Mouse (Mus musculus): ENCODE results near the gene Gfap. TPM values are rescaled to one million over a fixed set of nuclear protein-coding genes. Genes with fewer than 3 reads are reported as not detected.

The Gfap gene
- polyA plus RNA-seq, 1 experiment from 2014 or later, result 0.92 TPM

GRCm38 (mm10) chr11:102937529-102938182, 36.9 kb upstream of the Gfap start:
- H3K4me1 ChIP-seq (ENCODE audit: control insufficient read depth, insufficient read depth, low read length), result peaks cover 8% of the 10 kb centered on the region
- H3K4me2 ChIP-seq (ENCODE audit: low read depth, low read length), result no peak overlapping the region
- H3K9ac ChIP-seq (ENCODE audit: low read length), result no peak overlapping the region
- 73% methylated on average over 3 of the region's 3 CpGs for WGBS
- H3K27ac ChIP-seq (ENCODE audit: low read length), result no peak overlapping the region
- H3K4me3 ChIP-seq (replicated peaks; ENCODE audit: low read length), result no peak overlapping the region
- ATAC-seq (ENCODE audit: insufficient read depth, low FRiP score), result no peak
- no peaks in the 10 kb centered on the region for H3K36me3 ChIP-seq (ENCODE audit: control insufficient read depth, insufficient read depth, low read length)
- no peaks in the 10 kb centered on the region for H3K9me3 ChIP-seq (replicated peaks; ENCODE audit: control insufficient read depth, low read length)
- H3K27me3 ChIP-seq (ENCODE audit: control insufficient read depth, insufficient read depth, low read length), result peaks cover 4% of the 10 kb centered on the region; the same call in 1 of the 2 replicates

- Histone ChIP-seq H3K27me3 (ENCODE audit: control insufficient read depth, insufficient read depth, low read length) (peaks cover under 1% of the 10 kb centered on the region; the same call in 1 of the 2 replicates), H3K4me2 (ENCODE audit: low read depth, low read length) (no peak overlapping the region), H3K27ac (ENCODE audit: low read length) (no peak overlapping the region), H3K4me1 (ENCODE audit: control insufficient read depth, insufficient read depth, low read length) (peaks cover 8% of the 10 kb centered on the region), H3K36me3 (ENCODE audit: control insufficient read depth, insufficient read depth, low read length) (no peaks in the 10 kb centered on the region), H3K9ac (ENCODE audit: low read length) (0 out of 2 replicates have a peak overlapping the region, but pooled peaks have one; percentile 29), H3K4me3 (replicated peaks; ENCODE audit: low read length) (no peak overlapping the region), H3K9me3 (replicated peaks; ENCODE audit: control insufficient read depth, low read length) (no peaks in the 10 kb centered on the region)
- no peak for ATAC-seq (ENCODE audit: insufficient read depth, low FRiP score)
- WGBS, result 26% methylated on average over 4 of the region's 4 CpGs
Observed at GRCm38 (mm10) chr11:102936272-102936671, 35.6 kb upstream of the Gfap start.

GRCm38 (mm10) chr11:102930672-102931071, 30.0 kb upstream of the Gfap start:
- no peak overlapping the region for H3K4me3 ChIP-seq (replicated peaks; ENCODE audit: low read length)
- no peaks in the 10 kb centered on the region for H3K4me1 ChIP-seq (ENCODE audit: control insufficient read depth, insufficient read depth, low read length)
- no peaks in the 10 kb centered on the region for H3K36me3 ChIP-seq (ENCODE audit: control insufficient read depth, insufficient read depth, low read length)
- ATAC-seq (ENCODE audit: insufficient read depth, low FRiP score), result no peak
- no peaks in the 10 kb centered on the region for H3K9me3 ChIP-seq (replicated peaks; ENCODE audit: control insufficient read depth, low read length)
- no peak overlapping the region for H3K27ac ChIP-seq (ENCODE audit: low read length)
- H3K4me2 ChIP-seq (ENCODE audit: low read depth, low read length), result no peak overlapping the region
- H3K9ac ChIP-seq (ENCODE audit: low read length), result no peak overlapping the region
- H3K27me3 ChIP-seq (ENCODE audit: control insufficient read depth, insufficient read depth, low read length), result no peaks in the 10 kb centered on the region
- WGBS, result 87% methylated on average over 10 of the region's 10 CpGs

GRCm38 (mm10) chr11:102925351-102925717, 24.6 kb upstream of the Gfap start:
- Histone ChIP-seq H3K4me1 (ENCODE audit: control insufficient read depth, insufficient read depth, low read length) (peaks cover 17% of the 10 kb centered on the region; the same call in 1 of the 2 replicates), H3K27ac (ENCODE audit: low read length) (peak overlapping the region; percentile 94), H3K9me3 (replicated peaks; ENCODE audit: control insufficient read depth, low read length) (no peaks in the 10 kb centered on the region), H3K4me2 (ENCODE audit: low read depth, low read length) (peak overlapping the region; percentile 72), H3K9ac (ENCODE audit: low read length) (peak overlapping the region; percentile 78), H3K36me3 (ENCODE audit: control insufficient read depth, insufficient read depth, low read length) (no peaks in the 10 kb centered on the region), H3K27me3 (ENCODE audit: control insufficient read depth, insufficient read depth, low read length) (no peaks in the 10 kb centered on the region), H3K4me3 (replicated peaks; ENCODE audit: low read length) (peak overlapping the region; percentile 84)
- ATAC-seq (ENCODE audit: insufficient read depth, low FRiP score), result peak; percentile 16; the same call in 1 of the 2 replicates
- WGBS, result 1% methylated on average over 10 of the region's 10 CpGs

- peak; percentile 95 for ATAC-seq (ENCODE audit: insufficient read depth, low FRiP score)
- Histone ChIP-seq H3K9ac (ENCODE audit: low read length) (peak within 1 kb of the TSS; percentile 83), H3K27ac (ENCODE audit: low read length) (peak within 1 kb of the TSS; percentile 94), H3K4me1 (ENCODE audit: control insufficient read depth, insufficient read depth, low read length) (peaks cover 17% of the 10 kb centered on the region; the same call in 1 of the 2 replicates), H3K27me3 (ENCODE audit: control insufficient read depth, insufficient read depth, low read length) (no peaks in the 10 kb centered on the region), H3K4me3 (replicated peaks; ENCODE audit: low read length) (peak within 1 kb of the TSS; percentile 84), H3K36me3 (ENCODE audit: control insufficient read depth, insufficient read depth, low read length) (no peaks in the 10 kb centered on the region), H3K9me3 (replicated peaks; ENCODE audit: control insufficient read depth, low read length) (no peaks in the 10 kb centered on the region), H3K4me2 (ENCODE audit: low read depth, low read length) (peak within 1 kb of the TSS; percentile 72)
- under 1% methylated on average over 62 of the region's 62 CpGs for WGBS
Observed at GRCm38 (mm10) chr11:102924557-102925350, 24.0 kb upstream of the Gfap start, which contains the start of gene Kif18b. Gene Kif18b (minus strand): TSS chr11:102925124.

GRCm38 (mm10) chr11:102921491-102921890, 20.8 kb upstream of the Gfap start:
- Histone ChIP-seq H3K36me3 (ENCODE audit: control insufficient read depth, insufficient read depth, low read length) (no peaks in the 10 kb centered on the region), H3K4me1 (ENCODE audit: control insufficient read depth, insufficient read depth, low read length) (peaks cover 17% of the 10 kb centered on the region; the same call in 1 of the 2 replicates), H3K4me2 (ENCODE audit: low read depth, low read length) (no peak overlapping the region), H3K4me3 (replicated peaks; ENCODE audit: low read length) (no peak overlapping the region), H3K9ac (ENCODE audit: low read length) (peak overlapping the region; percentile 35; the same call in 1 of the 2 replicates), H3K9me3 (replicated peaks; ENCODE audit: control insufficient read depth, low read length) (no peaks in the 10 kb centered on the region), H3K27me3 (ENCODE audit: control insufficient read depth, insufficient read depth, low read length) (no peaks in the 10 kb centered on the region), H3K27ac (ENCODE audit: low read length) (no peak overlapping the region)
- ATAC-seq (ENCODE audit: insufficient read depth, low FRiP score), result no peak
- 73% methylated on average over 6 of the region's 6 CpGs for WGBS

DNA sequence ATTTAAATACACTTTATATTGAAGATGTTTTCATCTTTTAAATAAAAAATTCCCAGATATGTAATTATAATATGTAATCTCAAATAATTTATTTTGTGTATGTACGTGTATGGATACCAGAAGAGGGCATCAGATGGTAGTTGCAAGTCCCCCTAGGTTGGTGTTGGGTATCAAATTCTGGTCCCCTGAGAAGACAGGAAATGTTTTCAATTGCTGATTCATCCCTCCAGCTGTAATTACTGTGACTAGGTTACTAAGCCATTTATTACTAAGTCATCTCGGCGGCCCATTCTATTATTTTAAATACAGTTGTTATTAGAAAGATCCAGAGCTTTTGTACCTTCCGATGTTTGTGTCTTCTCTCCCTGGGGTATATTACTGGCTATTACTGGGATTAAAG, 17.4 kb upstream of the Gfap start:
- Histone ChIP-seq H3K36me3 (ENCODE audit: control insufficient read depth, insufficient read depth, low read length) (peaks cover 16% of the 10 kb centered on the region; the same call in 1 of the 2 replicates), H3K4me3 (replicated peaks; ENCODE audit: low read length) (no peak overlapping the region), H3K9me3 (replicated peaks; ENCODE audit: control insufficient read depth, low read length) (no peaks in the 10 kb centered on the region), H3K27me3 (ENCODE audit: control insufficient read depth, insufficient read depth, low read length) (no peaks in the 10 kb centered on the region), H3K4me2 (ENCODE audit: low read depth, low read length) (no peak overlapping the region), H3K9ac (ENCODE audit: low read length) (no peak overlapping the region), H3K27ac (ENCODE audit: low read length) (no peak overlapping the region), H3K4me1 (ENCODE audit: control insufficient read depth, insufficient read depth, low read length) (peaks cover 5% of the 10 kb centered on the region; the same call in 1 of the 2 replicates)
- no peak for ATAC-seq (ENCODE audit: insufficient read depth, low FRiP score)
- 81% methylated on average over 4 of the region's 4 CpGs for WGBS

- Histone ChIP-seq H3K36me3 (ENCODE audit: control insufficient read depth, insufficient read depth, low read length) (peaks cover 20% of the 10 kb centered on the region; the same call in 1 of the 2 replicates), H3K4me3 (replicated peaks; ENCODE audit: low read length) (no peak overlapping the region)
Observed at GRCm38 (mm10) chr11:102915380-102915779, 14.7 kb upstream of the Gfap start.

GRCm38 (mm10) chr11:102911376-102911775, 10.7 kb upstream of the Gfap start:
- Histone ChIP-seq H3K27me3 (ENCODE audit: control insufficient read depth, insufficient read depth, low read length) (no peaks in the 10 kb centered on the region), H3K9me3 (replicated peaks; ENCODE audit: control insufficient read depth, low read length) (no peaks in the 10 kb centered on the region), H3K27ac (ENCODE audit: low read length) (no peak overlapping the region), H3K36me3 (ENCODE audit: control insufficient read depth, insufficient read depth, low read length) (peaks cover 34% of the 10 kb centered on the region), H3K9ac (ENCODE audit: low read length) (no peak overlapping the region), H3K4me1 (ENCODE audit: control insufficient read depth, insufficient read depth, low read length) (no peaks in the 10 kb centered on the region), H3K4me2 (ENCODE audit: low read depth, low read length) (no peak overlapping the region), H3K4me3 (replicated peaks; ENCODE audit: low read length) (no peak overlapping the region)
- no peak for ATAC-seq (ENCODE audit: insufficient read depth, low FRiP score)
- 80% methylated on average over 7 of the region's 7 CpGs for WGBS

More at GRCm38 (mm10) chr11:102915380-102915779, 14.7 kb upstream of the Gfap start:
- Histone ChIP-seq H3K4me1 (ENCODE audit: control insufficient read depth, insufficient read depth, low read length) (no peaks in the 10 kb centered on the region), H3K9me3 (replicated peaks; ENCODE audit: control insufficient read depth, low read length) (no peaks in the 10 kb centered on the region), H3K27me3 (ENCODE audit: control insufficient read depth, insufficient read depth, low read length) (no peaks in the 10 kb centered on the region), H3K27ac (ENCODE audit: low read length) (no peak overlapping the region), H3K4me2 (ENCODE audit: low read depth, low read length) (no peak overlapping the region), H3K9ac (ENCODE audit: low read length) (no peak overlapping the region)
- no peak for ATAC-seq (ENCODE audit: insufficient read depth, low FRiP score)
- WGBS, result 83% methylated on average over 9 of the region's 9 CpGs
